Mouse (Mus musculus) ovary, postnatal 10 days (tissue): ENCODE data around the gene 1700019N19Rik.

Experiments
- DNase-seq: peaks from one replicate; pipeline ENCODE4 v3.0.0; 2022; ENCODE audit warnings: low spot score

1700019N19Rik gene

GRCm38 (mm10) chr19:58806364-58806763 lies 12.1 kb upstream of the 1700019N19Rik start:
- peak; percentile 41 for DNase-seq

GRCm38 (mm10) chr19:58805191-58805779 lies 11.0 kb upstream of the 1700019N19Rik start:
- no peak for DNase-seq

DNA sequence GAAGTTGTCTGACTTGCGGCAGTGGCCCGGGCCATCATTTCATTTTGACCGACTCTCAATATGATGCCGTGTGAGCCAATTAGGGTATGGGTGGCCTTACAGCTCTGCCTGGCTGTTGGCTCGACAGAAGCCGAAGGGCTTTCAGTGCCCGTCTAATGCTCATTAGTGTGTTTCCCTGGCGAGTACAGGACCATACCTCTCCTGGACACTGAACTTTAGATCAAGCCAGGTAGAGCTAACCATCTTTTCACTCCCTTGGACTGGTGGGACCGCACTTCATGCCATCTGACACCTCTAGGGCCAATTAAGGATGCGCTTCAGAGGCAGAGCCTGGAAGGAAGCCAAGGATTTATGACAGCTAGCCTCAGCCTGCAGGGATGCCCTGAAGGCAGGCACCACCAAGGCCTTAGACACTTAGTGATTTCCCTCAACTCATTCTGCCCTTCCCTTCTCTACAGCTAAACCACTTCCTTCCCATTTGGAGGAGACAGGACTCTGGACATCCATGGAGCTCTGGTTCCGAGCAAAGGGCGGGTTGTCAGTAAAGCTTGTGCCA lies 931 bp upstream of the 1700019N19Rik start:
- DNase-seq, result no peak

GRCm38 (mm10) chr19:58789194-58789593 lies 5.1 kb downstream of the 1700019N19Rik start:
- DNase-seq, result no peak

DNA sequence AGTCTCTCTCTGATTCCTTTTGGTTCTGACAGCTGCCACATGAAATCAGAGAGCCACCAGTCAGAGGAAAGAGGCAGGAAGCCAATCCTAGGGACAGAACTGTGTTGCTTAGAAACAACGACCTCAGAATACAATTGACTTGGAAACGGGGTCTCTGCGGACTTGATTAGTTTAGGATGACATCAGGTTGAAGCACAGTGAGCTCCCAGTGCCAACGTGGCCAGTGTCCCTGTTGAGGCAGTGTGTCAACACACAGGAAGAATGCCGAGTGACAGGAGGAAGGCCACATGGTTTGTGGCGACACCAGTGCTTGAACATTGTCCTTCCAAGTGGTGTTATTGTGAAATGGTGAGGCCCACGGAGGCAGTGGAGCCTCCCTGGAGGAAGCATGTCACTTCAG lies 10.3 kb downstream of the 1700019N19Rik start:
- no peak for DNase-seq

- no peak for DNase-seq
These were observed 12.7 kb downstream of the 1700019N19Rik start for GRCm38 (mm10) chr19:58781566-58781965.

- DNase-seq, result no peak
These were observed 17.8 kb downstream of the 1700019N19Rik start for GRCm38 (mm10) chr19:58776461-58776860.

DNA sequence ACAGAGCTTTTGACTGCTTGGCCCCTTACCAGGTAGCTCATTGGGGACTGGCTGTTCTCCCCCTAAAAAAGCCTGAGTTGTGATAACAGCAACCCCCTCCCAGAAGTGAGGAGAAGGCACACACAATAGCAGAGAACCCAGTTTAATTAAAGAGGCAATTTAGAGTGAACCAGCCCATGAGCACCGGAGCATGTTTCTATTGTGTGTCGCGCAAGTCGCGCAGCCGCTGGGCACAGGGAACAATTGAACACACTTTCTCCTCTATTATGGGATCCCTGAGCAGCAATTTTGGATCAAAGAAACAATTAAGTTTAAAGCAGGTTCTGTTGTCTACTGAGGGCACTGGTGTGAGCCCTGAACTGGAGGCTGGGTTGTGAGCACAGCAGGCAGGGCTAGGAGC lies 26.9 kb downstream of the 1700019N19Rik start:
- DNase-seq, result no peak

DNA sequence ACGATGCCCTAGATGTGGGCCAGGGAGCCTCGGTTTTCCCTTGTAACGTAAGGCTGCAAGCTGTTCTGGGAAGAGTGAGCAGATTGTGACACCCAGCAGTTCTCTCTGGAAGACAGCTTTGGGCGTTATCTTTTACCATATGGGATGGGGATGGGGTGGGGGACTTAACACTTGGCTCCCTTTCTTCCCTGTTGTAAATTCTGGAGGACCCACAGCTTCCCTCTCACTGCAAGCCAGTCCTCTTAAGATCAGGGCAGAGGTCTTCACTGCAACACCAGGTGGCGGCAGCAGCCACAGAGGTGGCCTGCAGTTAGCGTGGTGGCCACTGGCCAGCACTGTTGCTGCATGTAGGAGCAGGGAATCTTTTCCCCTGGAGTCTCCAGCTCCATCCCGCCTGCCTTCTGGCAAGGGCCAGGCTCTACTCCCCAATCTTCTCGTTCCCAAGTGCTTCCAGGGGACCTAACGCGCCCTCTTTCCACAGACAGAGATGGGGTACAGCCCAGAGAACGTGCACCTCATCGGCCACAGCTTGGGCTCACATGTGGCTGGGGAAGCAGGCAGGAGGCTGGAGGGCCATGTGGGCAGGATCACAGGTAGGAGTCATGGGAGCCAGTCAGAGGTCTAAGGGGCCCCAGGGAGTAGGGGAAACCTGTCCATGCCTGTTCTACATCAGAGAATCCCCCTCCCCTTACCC lies 31.3 kb downstream of the 1700019N19Rik start:
- peak; percentile 38 for DNase-seq

DNA sequence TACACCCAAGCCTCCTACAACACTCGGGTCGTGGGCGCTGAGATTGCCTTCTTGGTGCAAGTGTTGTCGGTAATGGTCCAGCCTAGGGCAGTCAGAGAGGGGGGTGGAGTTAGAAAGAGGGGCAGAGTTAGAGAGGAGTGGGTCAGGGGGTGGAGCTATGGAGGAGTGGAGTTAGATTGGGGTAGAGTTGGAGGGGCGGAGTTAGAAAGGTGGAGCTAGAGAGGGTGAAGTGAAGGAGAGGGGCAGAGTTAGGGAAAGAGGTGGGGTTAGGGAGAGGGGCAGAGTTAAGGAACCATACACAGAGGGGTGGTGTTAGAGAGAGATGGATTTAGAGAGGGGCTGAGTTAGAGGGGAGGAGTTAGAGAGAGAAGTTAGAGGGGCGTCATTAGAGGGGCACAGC lies 31.9 kb downstream of the 1700019N19Rik start:
- DNase-seq, result no peak

DNA sequence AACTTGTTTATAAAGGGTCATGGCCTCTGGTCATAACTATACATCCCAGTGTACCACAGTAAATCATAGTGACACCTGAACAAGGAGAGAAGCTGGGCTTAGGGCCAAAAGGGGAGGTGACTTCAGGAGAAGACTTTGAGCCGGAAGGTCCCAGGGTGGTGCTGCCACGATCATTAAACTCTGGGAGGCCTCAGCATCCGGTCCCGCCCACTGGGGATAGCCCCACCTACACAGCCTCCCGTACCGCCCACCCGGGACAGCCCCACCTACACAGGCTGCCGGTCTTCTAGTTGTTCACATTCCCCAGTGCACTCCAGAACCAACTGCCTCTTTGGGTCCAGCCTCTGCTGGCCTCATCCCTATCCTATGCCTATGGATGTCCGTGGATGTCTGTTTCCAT lies 34.8 kb downstream of the 1700019N19Rik start, which contains the start of gene Pnliprp2:
Gene Pnliprp2 (plus strand): TSS at position 297 of the 400 bp plus-strand sequence.
- DNase-seq, result no peak

DNA sequence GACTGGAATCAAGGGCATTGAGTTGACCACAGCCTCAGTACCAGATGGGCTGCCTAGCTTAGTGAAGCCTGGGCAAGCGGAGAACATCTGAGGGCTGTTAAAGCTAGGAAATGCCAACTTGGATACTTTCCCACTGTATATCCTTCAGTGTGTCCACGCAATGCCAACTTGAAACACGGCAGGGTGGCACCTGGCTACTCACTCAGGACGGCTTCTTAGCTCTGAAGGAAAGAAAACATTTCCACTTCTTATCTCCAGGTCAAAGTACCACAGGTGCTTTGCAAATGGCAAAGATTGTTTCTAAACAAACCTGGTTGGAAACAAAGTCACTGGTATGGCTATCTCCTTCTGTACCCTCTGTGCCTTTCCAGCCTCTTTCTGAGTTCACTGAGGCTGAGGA lies 35.4 kb downstream of the 1700019N19Rik start:
- DNase-seq, result no peak

- DNase-seq, result no peak
These were observed 42.8 kb downstream of the 1700019N19Rik start for GRCm38 (mm10) chr19:58751504-58751903.

- DNase-seq, result no peak
These were observed 43.4 kb downstream of the 1700019N19Rik start for GRCm38 (mm10) chr19:58750822-58751221.

DNA sequence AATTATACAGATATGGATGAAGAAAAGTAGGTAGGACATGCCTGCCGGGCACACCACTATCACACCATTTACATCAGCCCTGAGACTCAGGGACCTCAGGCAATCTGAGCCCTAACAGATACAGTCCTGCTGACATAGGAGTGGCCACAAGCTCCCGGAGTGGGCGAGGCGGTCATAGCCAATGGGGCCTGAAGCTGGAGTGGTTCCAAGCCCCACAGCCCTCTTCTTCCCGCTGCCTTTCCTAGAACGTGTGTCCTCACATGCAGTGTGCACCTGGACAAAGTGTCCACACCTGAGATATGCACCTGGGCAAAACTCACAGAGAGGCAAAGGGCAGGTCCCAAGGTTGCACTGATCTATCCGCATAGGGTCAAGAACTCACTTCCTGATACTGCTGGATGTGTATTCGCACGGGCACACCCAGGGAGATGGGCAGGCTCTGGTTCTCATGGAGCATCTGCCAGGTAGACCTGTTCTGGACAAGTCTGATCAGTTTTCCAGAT lies 46.7 kb downstream of the 1700019N19Rik start:
- DNase-seq, result no peak

GRCm38 (mm10) chr19:58743736-58744135 lies 50.5 kb downstream of the 1700019N19Rik start:
- no peak for DNase-seq

DNA sequence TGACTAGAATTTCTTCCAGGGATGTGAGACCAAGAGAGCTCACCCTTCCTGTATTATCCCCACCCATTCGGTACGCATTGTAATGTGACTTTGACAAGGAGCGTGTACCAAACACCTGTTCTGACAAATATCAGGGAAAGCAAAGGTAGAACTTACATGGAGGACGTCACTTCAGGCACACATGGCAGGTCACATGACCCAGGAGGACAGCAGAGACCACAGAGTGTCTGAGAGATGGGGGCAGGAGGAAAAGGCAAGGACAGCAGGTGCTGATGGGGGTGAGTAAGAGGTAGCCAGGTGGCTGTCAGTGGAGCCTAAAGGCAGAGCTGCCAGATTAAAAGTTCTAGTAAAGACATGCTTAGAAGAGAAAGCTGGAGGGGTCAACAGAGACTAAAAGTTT lies 51.5 kb downstream of the 1700019N19Rik start:
- no peak for DNase-seq

GRCm38 (mm10) chr19:58741036-58741435 lies 53.2 kb downstream of the 1700019N19Rik start:
- DNase-seq, result no peak

GRCm38 (mm10) chr19:58738111-58738510 lies 56.1 kb downstream of the 1700019N19Rik start:
- no peak for DNase-seq
